Mouse (Mus musculus): Measurements from ENCODE around the gene Gm2431.
"Not testable (repeated sequence)": the region's sequence is repeated elsewhere in the genome, so short reads cannot be mapped to it uniquely, and the experiment has no call there.

Gene Gm2431

DNA sequence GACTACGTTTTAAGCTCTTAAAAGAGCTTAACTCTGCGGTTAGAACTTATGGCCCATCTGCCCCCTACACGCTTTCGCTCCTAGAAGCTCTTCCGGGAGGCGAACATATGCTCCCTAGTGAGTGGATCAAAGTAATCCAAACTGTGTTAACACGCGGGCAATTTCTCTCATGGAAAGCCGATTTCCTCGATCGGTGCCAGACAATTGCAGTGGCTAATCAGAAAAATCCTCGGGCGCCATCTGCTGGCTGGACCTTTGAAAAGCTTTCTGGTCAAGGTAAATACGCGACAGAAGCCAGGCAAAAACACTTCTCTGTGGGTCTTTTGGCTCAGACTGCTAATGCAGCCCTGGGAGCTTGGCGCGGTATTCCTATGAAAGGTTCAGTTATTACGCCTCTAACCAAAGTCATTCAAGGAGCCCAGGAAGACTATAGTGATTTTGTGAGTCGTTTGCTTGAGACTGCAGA, 26.5 kb upstream of the Gm2431 start:
- Histone ChIP-seq H3K36me3 (ENCODE audit: insufficient read depth, low read length) (no peaks in the 10 kb centered on the region), H3K27me3 (ENCODE audit: insufficient read depth, low read length) (peaks cover 67% of the 10 kb centered on the region), H3K9me3 (ENCODE audit: low read length) (peaks cover 7% of the 10 kb centered on the region), H3K4me3 (replicated peaks; ENCODE audit: low read length) (peak overlapping the region; percentile 81), H3K4me1 (replicated peaks; ENCODE audit: low read depth, low read length) (peaks cover 10% of the 10 kb centered on the region)
- TF ChIP-seq CTCF (conservative IDR thresholded peaks at IDR 0.05; ENCODE audit: low read length), result peak; percentile 74
- no peak for TF ChIP-seq POU5F1 (IDR thresholded peaks at IDR 0.05; ENCODE audit: borderline replicate concordance, low read length)
- peak; percentile 29; the same call in 1 of the 2 replicates for TF ChIP-seq NANOG (IDR thresholded peaks at IDR 0.05; ENCODE audit: borderline replicate concordance, low read length)

DNA sequence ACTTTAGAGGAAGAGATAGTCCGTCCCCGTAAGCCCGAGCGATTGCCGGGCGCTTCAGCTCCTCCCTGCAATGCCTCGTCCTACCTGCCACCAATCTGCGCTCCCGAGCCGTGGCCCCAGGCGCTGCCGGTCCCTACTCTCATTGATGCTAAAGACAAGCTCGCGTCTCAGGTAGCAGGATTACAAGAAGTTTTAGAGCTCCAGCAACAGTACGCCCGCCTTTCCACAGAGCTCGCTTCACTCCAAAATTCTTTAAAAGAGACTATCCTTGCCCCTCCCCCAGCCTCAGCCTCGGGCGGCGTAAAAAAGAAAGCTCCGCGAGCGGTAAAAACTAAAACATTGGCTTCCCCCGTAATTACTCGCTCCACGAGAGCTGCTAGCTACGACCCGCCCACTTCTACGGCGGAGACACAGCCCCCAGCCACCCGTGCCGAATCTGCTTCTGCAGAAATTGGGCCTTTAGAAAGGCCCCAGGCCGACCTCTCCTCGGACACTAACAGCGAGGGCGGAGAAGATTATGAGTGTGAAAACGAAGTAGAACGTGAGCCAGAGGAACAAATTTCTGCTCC, 26.0 kb upstream of the Gm2431 start:
- TF ChIP-seq NANOG (IDR thresholded peaks at IDR 0.05; ENCODE audit: borderline replicate concordance, low read length), result no peak
- TF ChIP-seq CTCF (conservative IDR thresholded peaks at IDR 0.05; ENCODE audit: low read length), result no peak
- no peak for TF ChIP-seq POU5F1 (IDR thresholded peaks at IDR 0.05; ENCODE audit: borderline replicate concordance, low read length)
- Histone ChIP-seq H3K36me3 (ENCODE audit: insufficient read depth, low read length) (no peaks in the 10 kb centered on the region), H3K4me3 (replicated peaks; ENCODE audit: low read length) (peak overlapping the region; percentile 81), H3K4me1 (replicated peaks; ENCODE audit: low read depth, low read length) (peaks cover 10% of the 10 kb centered on the region), H3K9me3 (ENCODE audit: low read length) (peaks cover 2% of the 10 kb centered on the region), H3K27me3 (ENCODE audit: insufficient read depth, low read length) (peaks cover 70% of the 10 kb centered on the region)

DNA sequence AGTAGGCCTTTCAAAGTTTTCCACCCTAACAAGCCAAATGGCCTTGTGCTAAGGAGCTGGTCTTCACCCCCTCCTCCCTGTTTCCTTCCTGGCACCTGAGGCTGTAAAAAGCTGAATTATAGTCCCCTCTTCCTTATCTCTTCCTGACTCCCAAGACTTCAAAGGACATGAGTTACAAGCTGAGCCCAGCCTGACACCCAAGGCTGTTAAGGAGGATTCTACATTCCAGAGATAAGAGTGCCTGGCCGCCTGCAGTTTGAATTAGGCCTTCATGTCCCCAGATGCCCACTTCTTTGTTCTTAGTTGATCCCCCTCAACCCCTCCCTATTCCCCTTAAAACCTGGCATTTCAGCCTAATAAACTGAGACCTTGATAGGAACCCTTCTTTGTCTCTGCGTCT, 24.7 kb upstream of the Gm2431 start:
- H3K4me3 ChIP-seq (replicated peaks; ENCODE audit: low read length); H3K4me1 ChIP-seq (replicated peaks; ENCODE audit: low read depth, low read length); H3K9me3 ChIP-seq (ENCODE audit: low read length); H3K36me3 ChIP-seq (ENCODE audit: insufficient read depth, low read length): not testable (repeated sequence)
- peaks cover 70% of the 10 kb centered on the region for H3K27me3 ChIP-seq (ENCODE audit: insufficient read depth, low read length)

DNA sequence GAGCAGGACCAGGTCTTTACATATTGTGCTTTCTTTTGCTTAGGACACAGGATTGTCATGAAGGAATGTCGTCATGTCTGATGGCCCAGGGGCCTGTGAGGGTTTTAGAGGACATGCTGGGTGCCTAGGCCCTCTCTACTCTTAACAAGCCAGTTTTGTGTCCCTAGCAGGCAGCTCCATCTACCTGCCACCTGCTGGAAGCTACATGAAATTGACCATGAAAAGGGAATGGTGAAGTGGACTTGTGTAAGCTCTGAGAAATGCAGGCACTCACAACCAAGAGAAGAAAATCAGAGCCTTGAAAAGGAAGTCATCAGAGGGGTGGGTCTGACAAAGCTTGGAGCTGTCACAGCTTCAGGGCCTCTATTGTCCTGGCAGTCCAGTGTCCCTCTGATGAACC, 21.1 kb upstream of the Gm2431 start:
- not testable (repeated sequence) for H3K4me1 ChIP-seq (replicated peaks; ENCODE audit: low read depth, low read length); H3K36me3 ChIP-seq (ENCODE audit: insufficient read depth, low read length); H3K9me3 ChIP-seq (ENCODE audit: low read length); H3K4me3 ChIP-seq (replicated peaks; ENCODE audit: low read length)
- H3K27me3 ChIP-seq (ENCODE audit: insufficient read depth, low read length), result peaks cover 47% of the 10 kb centered on the region

- H3K27me3 ChIP-seq (ENCODE audit: insufficient read depth, low read length), result peaks cover 36% of the 10 kb centered on the region
- H3K4me3 ChIP-seq (replicated peaks; ENCODE audit: low read length); H3K4me1 ChIP-seq (replicated peaks; ENCODE audit: low read depth, low read length); H3K9me3 ChIP-seq (ENCODE audit: low read length); H3K36me3 ChIP-seq (ENCODE audit: insufficient read depth, low read length): not testable (repeated sequence)
- TF ChIP-seq CTCF (conservative IDR thresholded peaks at IDR 0.05; ENCODE audit: low read length), result peak; percentile 52
These were observed 20.0 kb upstream of the Gm2431 start for GRCm38 (mm10) chr7:142278183-142278582.

DNA sequence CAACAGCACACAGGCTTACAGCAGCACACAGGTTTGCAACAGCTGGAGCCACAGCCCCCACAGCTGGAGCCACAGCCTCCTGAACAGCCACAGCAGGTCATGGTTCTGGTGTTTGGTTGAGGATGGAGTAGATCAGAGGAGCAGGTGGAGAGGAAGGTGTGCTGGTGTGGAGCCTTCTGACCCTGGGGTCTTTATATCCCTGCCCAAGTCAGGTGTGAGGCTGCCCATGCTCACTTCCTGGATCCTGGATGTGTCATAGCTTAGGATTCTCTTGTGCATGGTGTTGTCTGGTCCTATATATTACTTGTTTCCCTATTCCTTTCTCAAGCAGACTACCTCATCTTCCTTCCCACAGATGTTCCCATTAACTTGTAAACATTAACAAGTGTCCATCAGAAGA, 16.1 kb upstream of the Gm2431 start, which contains the start of gene Gm4559:
Gm4559 (minus strand) TSS at position 101 of the 400 bp plus-strand sequence.
- not testable (repeated sequence) for H3K9me3 ChIP-seq (ENCODE audit: low read length); H3K4me3 ChIP-seq (replicated peaks; ENCODE audit: low read length); H3K27me3 ChIP-seq (ENCODE audit: insufficient read depth, low read length); H3K4me1 ChIP-seq (replicated peaks; ENCODE audit: low read depth, low read length); H3K36me3 ChIP-seq (ENCODE audit: insufficient read depth, low read length)

GRCm38 (mm10) chr7:142255517-142255916, 2.6 kb downstream of the Gm2431 start:
- no peak for TF ChIP-seq NANOG (IDR thresholded peaks at IDR 0.05; ENCODE audit: borderline replicate concordance, low read length)
- peak; percentile 73 for TF ChIP-seq CTCF (conservative IDR thresholded peaks at IDR 0.05; ENCODE audit: low read length)
- no peaks in the 10 kb centered on the region for H3K9me3 ChIP-seq (ENCODE audit: low read length)
- peaks cover 34% of the 10 kb centered on the region for H3K27me3 ChIP-seq (ENCODE audit: insufficient read depth, low read length)
- H3K4me1 ChIP-seq (replicated peaks; ENCODE audit: low read depth, low read length), result no peaks in the 10 kb centered on the region
- H3K36me3 ChIP-seq (ENCODE audit: insufficient read depth, low read length), result no peaks in the 10 kb centered on the region
- no peak overlapping the region for H3K4me3 ChIP-seq (replicated peaks; ENCODE audit: low read length)

GRCm38 (mm10) chr7:142249824-142250223, 8.3 kb downstream of the Gm2431 start:
- H3K36me3 ChIP-seq (ENCODE audit: insufficient read depth, low read length), result no peaks in the 10 kb centered on the region
- peak; percentile 40; the same call in 1 of the 2 replicates for TF ChIP-seq CTCF (conservative IDR thresholded peaks at IDR 0.05; ENCODE audit: low read length)
- TF ChIP-seq POU5F1 (IDR thresholded peaks at IDR 0.05; ENCODE audit: borderline replicate concordance, low read length), result no peak
- no peaks in the 10 kb centered on the region for H3K4me1 ChIP-seq (replicated peaks; ENCODE audit: low read depth, low read length)
- H3K4me3 ChIP-seq (replicated peaks; ENCODE audit: low read length), result no peak overlapping the region
- peaks cover 29% of the 10 kb centered on the region for H3K27me3 ChIP-seq (ENCODE audit: insufficient read depth, low read length)
- no peaks in the 10 kb centered on the region for H3K9me3 ChIP-seq (ENCODE audit: low read length)

DNA sequence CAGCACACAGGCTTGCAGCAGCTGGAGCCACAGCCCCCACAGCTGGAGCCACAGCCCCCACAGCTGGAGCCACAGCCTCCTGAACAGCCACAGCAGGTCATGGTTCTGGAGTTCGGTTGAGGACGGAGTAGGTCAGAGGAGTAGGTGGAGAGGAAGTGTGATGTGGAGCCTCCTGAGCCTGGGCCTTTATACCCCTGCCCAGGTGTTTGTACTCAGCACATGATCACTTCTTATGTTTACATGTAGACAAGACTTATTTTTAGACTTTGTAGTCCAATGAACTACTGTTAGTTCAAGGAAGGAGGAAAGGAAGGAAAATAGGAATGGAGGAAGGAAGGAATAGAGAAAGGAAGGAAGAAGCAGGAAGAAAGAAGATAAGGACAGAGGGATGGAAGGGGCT, 17.2 kb downstream of the Gm2431 start, which contains the start of gene Gm40460:
Gm40460 (minus strand) TSS at position 101 of the 400 bp plus-strand sequence.
- no peaks in the 10 kb centered on the region for H3K36me3 ChIP-seq (ENCODE audit: insufficient read depth, low read length)
- no peaks in the 10 kb centered on the region for H3K4me1 ChIP-seq (replicated peaks; ENCODE audit: low read depth, low read length)
- H3K9me3 ChIP-seq (ENCODE audit: low read length), result peaks cover 27% of the 10 kb centered on the region
- TF ChIP-seq CTCF (conservative IDR thresholded peaks at IDR 0.05; ENCODE audit: low read length), result no peak
- TF ChIP-seq POU5F1 (IDR thresholded peaks at IDR 0.05; ENCODE audit: borderline replicate concordance, low read length), result no peak
- no peak within 1 kb of the TSS for H3K4me3 ChIP-seq (replicated peaks; ENCODE audit: low read length)
- 0 out of 2 replicates have a peak, but pooled peaks cover 3% of the 10 kb centered on the region for H3K27me3 ChIP-seq (ENCODE audit: insufficient read depth, low read length)

- 0 out of 2 replicates have a peak, but pooled peaks have one; percentile 7 for TF ChIP-seq POU5F1 (IDR thresholded peaks at IDR 0.05; ENCODE audit: borderline replicate concordance, low read length)
- TF ChIP-seq CTCF (conservative IDR thresholded peaks at IDR 0.05; ENCODE audit: low read length), result no peak
- H3K9me3 ChIP-seq (ENCODE audit: low read length), result peaks cover 64% of the 10 kb centered on the region
- no peaks in the 10 kb centered on the region for H3K27me3 ChIP-seq (ENCODE audit: insufficient read depth, low read length)
- H3K4me3 ChIP-seq (replicated peaks; ENCODE audit: low read length), result no peak overlapping the region
- no peaks in the 10 kb centered on the region for H3K36me3 ChIP-seq (ENCODE audit: insufficient read depth, low read length)
- peaks cover 30% of the 10 kb centered on the region for H3K4me1 ChIP-seq (replicated peaks; ENCODE audit: low read depth, low read length)
These were observed 26.6 kb downstream of the Gm2431 start for GRCm38 (mm10) chr7:142231540-142231939.

GRCm38 (mm10) chr7:142229871-142230270, 28.3 kb downstream of the Gm2431 start, which contains the start of gene Krtap5-5:
Gene Krtap5-5 (minus strand): TSS chr7:142229971.
- H3K27me3 ChIP-seq (ENCODE audit: insufficient read depth, low read length), result not testable (repeated sequence)

More at GRCm38 (mm10) chr7:142229871-142230270, 28.3 kb downstream of the Gm2431 start, which contains the start of gene Krtap5-5:
- Histone ChIP-seq H3K9me3 (ENCODE audit: low read length) (peaks cover 55% of the 10 kb centered on the region), H3K4me1 (replicated peaks; ENCODE audit: low read depth, low read length) (peaks cover 30% of the 10 kb centered on the region)
- not testable (repeated sequence) for H3K4me3 ChIP-seq (replicated peaks; ENCODE audit: low read length); H3K36me3 ChIP-seq (ENCODE audit: insufficient read depth, low read length)

Data from E14TG2a.4 (cell line).